Mouse (Mus musculus) CD4-positive helper T cell, adult 2 months (primary cell): ENCODE measurements around the gene Dbp.

Experiments used
- DNase-seq: peaks from one replicate; pipeline ENCODE4 v3.0.0-alpha.2; 2012; ENCODE audit warnings: low read depth, missing footprints, low spot score

Gene Dbp

DNA sequence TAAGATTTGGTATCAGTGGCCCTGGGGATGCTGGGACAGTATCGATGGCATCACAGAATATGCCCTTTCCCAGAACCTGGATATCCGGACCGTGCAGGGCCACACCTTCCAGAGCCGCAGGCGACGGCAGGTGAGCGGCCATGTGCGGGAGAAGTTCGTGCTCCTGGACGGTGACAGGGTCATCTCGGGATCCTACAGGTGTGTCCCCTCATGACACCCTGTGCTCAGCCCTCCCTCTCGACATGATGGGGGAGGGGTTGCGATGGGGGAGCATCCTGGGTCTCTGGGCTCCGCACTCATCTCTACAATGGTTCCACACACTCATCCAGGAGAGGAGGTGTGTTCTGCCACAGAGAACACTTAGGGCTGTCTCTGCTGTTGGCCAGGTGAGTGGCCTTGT, 18.9 kb downstream of the Dbp start:
- DNase-seq = no peak

DNA sequence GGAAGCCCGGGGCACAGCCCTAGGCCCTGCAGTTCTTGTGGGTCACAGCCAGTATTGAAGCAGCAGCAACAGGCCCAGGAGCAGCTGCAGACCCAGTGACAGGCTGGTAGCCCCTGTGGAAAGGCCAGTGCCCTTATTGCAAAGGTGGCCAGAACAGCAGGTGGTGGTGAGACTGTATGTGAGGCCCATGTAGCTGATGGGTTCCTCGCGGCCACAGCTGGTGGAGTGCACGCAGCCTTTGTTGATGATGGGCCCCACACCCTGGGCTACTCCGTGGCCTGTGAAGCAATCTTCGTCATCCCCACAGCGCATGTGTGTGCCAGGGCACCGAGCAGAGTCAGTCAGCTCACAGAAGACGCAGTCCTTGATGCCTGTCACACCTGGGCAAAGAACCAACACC, 20.3 kb downstream of the Dbp start:
- DNase-seq = no peak

DNA sequence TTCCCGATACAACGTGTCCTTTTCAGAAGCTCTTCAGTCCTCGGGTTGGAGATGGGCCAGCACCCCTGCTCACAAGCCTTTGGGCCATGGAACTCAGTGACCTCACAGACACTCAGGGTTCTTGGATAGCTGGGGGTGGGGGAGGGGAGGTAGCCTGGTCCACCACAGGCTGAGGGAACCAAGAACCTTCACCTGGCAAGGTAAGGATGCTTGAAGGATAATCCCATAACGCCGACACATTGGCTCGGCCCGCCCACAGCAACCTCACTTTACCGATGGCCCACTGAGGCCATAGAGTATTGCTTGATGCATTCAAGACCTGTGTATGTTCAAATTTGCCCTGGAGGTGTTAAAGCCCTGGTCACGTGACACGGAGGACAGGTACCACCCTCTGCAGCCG, 20.8 kb downstream of the Dbp start, which contains the start of gene Spaca4:
Gene Spaca4 (minus strand): TSS at position 101 of the 400 bp plus-strand sequence.
- no peak for DNase-seq

DNA sequence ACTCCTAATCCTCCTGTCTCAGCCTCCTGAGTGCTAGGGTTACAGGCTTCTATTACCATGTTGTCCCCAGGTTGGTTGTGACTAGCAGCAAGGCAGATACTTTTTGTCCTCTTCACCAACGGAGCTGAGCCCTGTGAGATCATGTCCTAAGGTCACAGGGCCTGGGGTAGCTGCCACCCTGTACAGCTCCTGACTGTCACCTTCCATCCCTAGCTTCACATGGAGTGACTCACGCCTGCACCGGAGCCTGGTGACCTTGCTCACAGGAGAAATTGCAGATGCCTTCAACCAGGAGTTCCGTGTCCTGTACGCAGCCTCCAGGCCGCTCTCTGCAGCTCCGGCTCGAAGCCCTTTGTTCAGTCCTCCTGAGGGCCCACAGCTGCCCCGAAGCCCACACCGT, 21.5 kb downstream of the Dbp start:
- DNase-seq = no peak

DNA sequence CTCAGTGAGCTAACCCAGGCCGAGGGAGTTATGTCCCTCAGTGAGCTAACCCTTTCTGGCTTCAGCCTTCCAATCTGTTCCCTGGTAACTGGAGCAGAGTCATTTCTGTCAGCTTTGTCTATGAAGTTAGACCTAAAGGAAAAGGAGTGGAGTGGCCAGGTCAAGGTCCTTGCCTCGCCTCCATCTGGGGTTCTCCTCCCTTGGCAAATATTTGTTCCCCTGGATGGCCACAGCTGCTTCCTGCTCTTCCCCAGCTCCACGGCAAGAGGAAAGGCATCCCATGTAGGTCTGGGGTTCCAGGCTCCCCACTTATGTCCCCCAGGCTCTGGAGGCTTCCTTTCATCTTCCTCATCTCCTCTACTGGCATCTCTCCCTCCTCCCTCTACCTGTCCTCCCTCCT, 22.7 kb downstream of the Dbp start:
- DNase-seq = no peak

DNA sequence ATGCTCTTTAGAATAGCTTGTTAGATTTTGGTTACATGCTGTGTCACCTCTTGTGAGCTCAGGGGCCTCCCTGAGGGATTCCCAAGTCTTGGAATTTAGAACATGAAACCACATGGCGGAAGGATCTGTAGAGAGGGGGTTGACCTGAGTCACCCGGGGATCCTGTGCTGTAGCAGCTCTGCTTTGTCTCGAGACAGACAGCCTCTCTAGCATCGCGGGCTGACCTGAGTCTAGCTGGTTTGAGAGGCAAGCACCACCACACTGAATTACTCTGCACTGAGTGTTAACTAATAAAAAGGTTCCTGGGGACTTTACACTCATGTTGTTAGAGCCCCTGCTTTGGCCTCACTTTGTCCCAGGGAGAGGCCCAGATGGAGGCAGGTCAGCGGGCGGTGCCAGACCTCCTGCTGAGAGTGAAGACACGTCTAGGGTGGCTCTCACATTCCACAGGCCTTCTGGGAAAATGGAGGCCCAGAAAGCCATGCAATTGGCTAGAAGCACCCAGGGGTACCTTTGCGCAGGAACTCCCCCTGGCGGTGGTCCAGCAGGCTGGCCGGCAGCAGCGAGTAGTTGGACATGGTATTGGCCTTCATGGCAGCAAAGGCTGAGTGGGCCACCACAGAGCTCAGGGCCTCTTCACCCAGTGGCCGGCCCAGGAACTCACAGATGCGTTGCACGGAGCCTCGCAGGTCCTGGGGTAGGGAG, 26.0 kb downstream of the Dbp start:
- peak; percentile 32 for DNase-seq

DNA sequence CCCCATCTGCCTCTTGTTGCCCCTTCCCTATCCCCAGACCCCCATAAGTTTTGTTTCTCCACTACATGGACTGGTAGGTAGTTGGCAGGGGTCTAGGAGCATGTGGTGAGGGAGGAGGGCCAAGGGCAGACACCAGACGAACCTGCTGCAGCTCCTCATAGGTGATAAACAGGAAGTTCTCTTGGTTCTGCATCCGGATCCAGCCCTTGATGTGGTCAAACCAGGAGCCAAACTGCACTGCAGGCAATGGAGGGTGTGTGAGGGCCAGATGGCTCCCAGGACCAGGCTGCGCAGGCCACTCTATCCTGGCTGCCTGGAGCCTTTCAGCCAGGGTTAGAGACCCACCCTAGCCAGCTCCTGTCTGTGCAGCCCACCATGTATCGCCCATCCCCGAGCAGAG, 28.6 kb downstream of the Dbp start:
- DNase-seq = peak; percentile 90

DNA sequence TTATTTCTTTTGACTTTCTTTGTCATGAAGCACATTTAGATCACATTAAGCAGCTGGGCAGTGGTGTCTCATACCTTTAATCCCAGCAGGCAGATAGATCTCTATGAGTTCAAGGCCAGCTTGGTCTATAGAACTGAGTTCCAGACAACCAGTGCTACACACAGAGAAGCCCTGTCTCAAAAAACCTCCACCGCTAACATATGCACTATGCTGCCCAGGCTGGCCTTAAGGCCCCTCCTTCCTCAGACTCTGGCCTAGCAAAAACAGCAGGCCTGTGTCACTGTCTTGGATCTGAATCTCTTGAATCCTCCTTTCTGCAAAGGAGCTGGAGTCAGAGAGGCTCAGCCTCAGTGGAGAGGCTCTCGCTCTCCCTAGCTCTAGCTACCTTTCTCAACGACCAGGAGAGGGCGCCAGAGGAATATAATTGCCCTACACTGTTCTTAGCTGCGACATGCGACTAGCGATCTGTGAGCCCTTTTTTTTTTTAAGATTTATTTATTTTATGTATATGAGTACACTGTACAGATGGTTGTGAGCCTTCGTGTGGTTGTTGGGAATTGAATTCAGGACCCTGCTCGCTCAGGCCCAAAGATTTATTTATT, 34.4 kb downstream of the Dbp start:
- peak; percentile 90 for DNase-seq

DNA sequence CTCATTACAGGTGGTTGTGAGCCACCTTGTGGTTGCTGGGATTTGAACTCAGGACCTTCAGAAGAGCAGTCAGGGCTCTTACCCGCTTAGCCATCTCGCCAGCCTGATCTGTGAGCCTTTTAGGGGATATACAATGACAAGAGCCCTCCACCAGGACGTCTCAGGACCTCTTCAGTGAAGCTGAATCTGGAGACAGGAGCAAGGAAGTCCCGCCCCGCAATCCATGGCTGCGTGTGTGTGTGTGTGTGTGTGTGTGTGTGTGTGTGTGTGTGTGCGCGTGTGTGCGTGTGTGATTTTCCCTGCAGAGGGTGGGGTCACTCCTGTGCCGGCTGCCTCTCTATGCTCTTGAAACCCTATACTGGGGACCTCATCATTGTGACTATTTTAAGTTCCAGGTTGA, 34.9 kb downstream of the Dbp start:
- peak; percentile 42 for DNase-seq

DNA sequence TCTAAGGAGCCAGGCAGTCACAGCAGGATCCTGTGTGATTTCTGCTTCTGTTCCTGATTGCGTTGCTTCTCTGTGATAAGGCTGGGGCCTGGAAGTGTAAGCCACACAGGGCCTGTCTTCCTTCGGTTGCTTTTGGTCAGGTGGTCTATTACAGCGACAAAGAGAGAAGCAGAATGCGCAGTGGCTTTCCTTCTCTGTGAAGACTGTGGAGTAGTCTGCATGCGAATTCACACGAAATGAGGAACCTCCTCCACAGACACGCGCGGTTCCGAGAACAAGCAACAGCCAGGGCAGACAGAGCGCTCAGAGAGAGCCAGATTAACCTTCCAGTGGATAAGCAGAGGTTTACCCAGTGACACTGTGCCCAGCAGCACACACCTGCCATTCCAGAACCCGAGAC, 36.4 kb downstream of the Dbp start:
- no peak for DNase-seq

DNA sequence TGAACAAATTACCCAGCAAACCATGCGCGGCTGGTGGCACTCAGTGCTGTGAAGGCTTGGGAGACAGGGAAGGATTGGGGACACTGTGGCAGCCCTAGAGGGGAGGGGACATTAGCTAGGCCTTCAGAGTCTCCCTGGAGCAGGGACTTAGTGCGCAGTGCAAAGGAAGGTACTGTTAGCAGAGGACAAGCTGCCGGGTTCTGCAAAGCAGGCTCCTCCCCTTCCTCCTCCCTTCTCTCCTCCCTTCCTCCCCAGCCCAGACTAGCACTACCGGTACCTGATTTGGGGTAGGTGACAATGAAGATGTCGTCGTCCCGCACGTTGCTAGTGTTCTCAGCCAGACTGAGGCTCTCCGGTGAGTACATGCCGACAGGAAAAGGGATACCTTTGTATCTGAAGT, 36.9 kb downstream of the Dbp start:
- DNase-seq = peak; percentile 86

DNA sequence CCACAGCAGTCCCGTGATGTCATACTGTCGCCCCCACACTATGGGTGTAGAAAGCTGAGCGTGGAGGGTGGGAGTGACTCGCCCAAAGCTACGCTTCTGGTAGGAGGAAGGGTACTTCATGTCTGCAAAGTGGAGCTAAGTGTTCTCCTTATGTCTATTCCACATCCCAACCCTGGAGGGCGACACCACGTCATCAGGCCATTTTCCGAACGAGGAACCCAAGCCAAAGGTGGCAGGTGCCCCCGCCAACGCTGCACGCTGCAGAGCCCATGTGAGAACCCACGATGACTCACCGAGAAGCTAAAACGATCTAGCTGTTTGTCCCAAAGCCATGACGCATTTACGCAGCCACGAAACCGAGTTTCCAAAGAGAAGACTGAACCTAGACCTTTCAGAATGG, 37.5 kb downstream of the Dbp start:
- DNase-seq = peak; percentile 89

DNA sequence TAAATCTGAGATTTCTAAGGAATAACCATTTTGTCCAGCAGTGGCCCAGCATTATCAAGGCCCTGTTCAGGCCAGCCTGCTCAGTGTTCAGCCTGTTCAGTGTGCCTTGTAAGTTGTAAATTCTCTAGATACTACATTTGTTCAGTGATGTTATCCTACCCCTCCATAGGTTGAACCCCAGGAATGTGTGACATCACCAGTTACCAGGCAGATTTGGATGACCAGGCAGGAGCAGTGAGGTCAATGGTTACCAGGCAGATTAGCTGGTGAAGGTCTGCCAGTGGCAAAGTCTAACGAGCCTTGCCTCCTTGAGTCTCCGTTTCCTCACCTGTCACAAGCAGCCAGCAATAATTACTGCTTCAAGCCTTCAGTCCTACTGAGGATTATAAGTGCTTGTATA, 39.5 kb downstream of the Dbp start:
- DNase-seq = peak; percentile 66

DNA sequence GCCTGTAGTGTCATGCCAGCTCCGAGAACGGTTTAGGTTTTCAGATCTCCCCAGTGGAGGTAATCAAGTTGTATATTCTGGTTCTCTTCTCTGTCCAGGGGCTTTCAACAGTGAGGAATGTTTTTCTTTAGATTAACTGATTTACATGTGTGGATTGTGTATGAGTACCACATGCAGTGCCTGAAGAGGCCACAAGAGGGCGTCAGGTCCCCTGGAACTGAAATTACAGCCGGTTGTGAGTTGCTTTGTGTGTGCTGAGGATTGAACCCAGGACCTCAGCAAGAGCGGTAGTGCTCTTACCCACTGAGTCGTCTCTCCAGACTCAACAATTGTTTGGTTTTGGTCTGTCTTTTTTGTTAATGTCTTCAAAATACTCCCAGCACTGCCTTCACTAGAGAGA, 41.6 kb downstream of the Dbp start:
- no peak for DNase-seq

DNA sequence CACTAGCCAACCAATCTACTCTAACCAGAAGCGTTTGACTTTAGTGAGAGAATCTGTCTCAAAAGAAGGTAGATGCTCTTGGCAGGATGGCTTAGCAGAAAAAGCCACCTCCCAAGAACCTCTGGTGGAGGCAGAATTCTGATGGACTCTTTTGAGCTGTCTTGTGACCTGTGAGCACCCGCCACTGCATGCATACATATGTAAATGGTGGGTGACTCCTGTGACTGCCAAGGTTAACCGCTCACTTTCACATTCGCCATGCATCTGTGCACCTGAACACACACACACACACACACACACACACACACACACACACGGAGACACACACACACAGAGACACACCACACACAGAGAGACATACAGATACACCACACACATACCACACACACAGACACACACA, 42.6 kb downstream of the Dbp start:
- no peak for DNase-seq

DNA sequence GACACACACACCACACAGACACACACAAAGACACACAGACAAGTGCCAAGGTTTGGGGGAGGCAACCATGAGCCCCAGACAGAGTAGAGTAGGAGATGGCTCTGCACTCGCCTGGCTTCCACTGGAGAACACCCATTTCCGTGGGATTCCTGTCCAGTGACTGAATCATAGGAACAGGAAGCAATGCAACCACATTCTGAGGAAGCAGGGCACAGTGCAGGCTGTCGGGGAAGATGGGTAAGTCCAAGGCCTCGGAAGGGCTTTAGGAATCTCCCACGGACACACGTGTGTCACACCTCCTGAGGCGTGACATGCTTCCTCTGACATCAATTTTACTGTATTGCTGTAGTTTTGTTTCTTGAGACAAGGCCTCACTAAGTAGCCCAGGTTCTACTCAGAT, 43.2 kb downstream of the Dbp start:
- DNase-seq = no peak

DNA sequence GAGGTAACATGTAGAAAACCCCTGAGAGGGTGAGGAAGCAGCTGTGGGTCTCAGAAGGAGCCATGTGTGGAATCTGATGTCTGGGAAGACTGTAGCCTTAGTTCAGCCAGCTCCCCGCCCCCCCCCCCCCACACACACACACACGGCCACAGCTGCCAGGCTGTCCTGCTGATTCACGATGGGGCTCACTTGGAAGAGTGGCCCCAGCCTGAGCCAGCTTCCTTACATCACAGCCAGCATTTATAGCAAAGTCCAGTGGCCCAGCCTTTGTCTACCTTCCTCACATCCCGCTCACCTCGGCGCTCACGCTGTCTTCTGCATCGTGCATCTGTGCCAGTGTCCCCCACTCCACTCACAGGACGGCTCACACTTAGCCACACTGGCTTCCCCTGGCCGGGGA, 44.5 kb downstream of the Dbp start:
- no peak for DNase-seq

DNA sequence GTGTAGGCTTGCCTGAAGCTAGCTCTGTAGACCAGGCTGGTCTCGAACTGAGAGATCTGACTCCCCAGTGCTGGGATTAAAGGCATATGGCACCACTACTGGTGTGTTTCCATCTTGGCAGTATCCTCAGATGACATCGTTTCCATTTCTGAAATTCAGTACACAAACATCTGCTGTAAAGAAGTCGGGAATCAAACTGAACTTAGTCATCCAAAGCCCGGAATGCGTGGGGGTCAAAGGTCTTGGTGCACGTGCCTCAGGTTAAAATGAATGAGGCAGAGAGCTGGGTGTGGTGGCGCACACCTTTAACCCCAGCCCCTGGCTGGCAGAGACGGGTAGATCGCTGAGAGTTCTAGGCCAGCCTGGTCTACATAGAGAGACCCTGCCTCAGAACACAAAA, 45.3 kb downstream of the Dbp start:
- DNase-seq = no peak

DNA sequence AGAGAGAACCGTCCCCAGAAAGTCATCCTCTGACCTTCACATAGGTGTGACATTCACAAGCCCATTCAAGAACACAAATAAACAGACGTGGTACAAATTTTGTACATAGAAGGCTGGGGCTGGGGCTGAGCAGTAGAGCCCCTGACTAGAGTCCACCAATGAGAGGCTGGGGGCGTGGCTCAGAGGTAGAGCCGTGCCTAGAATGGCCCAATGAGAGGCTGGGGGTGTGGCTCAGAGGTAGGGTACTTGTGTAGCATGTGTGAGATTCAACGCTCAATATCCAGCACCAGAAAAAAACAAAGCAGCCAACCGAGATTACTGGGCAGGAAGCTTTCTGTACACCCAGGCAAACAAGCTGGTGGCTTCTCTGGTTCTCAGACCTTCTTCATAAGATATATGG, 50.8 kb downstream of the Dbp start:
- DNase-seq = no peak

DNA sequence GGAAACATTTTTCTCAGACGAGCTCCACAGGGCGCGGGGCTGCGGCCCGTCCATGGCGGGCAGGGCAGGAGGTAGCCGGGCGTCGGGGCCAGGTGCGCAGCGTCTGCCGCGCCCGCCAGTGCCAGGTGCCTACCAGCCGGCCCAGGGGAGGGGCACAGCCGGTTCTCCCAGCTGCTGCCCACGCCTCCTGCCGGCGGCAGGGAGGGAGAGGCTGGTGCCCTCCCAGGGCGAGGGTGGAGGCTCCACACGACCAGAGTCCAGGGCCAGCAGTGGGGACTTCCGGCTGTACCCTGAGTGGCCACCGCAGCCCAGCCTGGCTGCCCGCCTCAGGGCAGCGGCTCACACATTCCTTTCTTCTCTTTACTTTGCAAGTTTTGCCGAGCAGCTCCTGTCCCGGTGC, 54.5 kb downstream of the Dbp start:
- DNase-seq = no peak
